In the genomic region with DNA sequence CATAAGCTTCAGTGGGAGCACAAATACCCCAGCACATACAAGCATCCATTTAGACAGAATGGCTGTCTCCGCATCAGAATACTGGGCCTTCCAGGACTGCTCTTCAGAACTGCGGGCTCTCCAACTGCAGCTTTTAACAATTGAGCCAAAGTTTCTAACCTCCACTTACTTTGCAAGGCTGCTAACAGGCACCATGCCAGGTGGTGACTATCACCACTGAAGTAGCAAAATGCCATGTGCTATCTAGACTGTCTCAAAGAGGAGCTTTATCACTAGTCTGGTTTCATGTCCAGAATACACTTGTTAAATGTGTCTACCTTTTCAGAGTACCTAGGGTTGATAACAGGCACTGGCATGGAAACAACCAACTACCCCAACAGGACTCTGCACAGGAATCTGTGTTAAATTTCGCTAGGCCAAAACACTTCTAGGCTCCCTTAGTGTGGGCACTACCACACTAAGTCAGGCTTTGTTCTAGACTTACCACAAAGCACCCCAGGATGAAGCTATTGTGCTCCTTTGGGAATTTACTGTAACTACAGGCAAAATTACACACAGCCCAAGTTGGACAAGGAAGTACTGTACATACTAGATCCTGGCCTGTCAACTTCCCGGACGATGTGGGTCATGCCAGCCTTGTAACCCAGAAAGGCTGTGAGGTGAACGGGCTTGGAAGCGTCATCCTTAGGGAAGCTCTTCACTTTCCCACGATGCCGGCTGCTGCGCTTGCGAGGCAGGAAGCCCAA, we compare ENCODE assay signal across 8 mouse cellular contexts. TPM values are rescaled to one million over a fixed set of nuclear protein-coding genes. Genes with fewer than 3 reads are reported as not detected.
DNase-seq lines count a peak whose midpoint lies in the region; ATAC-seq and TF ChIP-seq lines count a peak whose summit lies in the region.

No protein-coding gene starts in this region.

- no peaks in the 10 kb centered on the region for H3K9me3 ChIP-seq in embryonic facial prominence, embryonic 14.5 days (ENCODE audit: control insufficient read depth, low read length)
- no peaks in the 10 kb centered on the region for H3K9me3 ChIP-seq in limb, embryonic 15.5 days

- no peak for ATAC-seq in cerebellum, adult (ENCODE audit: insufficient number of reproducible peaks, low FRiP score, low TSS enrichment)
- ATAC-seq in embryonic facial prominence, embryonic 14.5 days (ENCODE audit: low read depth): no peak
- ATAC-seq in limb, embryonic 15.5 days (ENCODE audit: insufficient number of reproducible peaks, low FRiP score, low TSS enrichment, low read depth): no peak

- H3K36me3 ChIP-seq in embryonic facial prominence, embryonic 14.5 days (ENCODE audit: control insufficient read depth, insufficient read depth, low read length): peaks cover 54% of the 10 kb centered on the region
- peaks cover 50% of the 10 kb centered on the region for H3K36me3 ChIP-seq in limb, embryonic 15.5 days

- H3K27ac ChIP-seq in cerebellum, adult 2 months (ENCODE audit: insufficient read depth, low read length): no peak overlapping the region
- H3K27ac ChIP-seq in embryonic facial prominence, embryonic 14.5 days (replicated peaks; ENCODE audit: low read depth, low read length): peak overlapping the region; percentile 93
- H3K27ac ChIP-seq in limb, embryonic 15.5 days: peak overlapping the region; percentile 97

- no peak for TF ChIP-seq POLR2A in cerebellum, adult 2 months (IDR thresholded peaks at IDR 0.05; ENCODE audit: borderline replicate concordance, insufficient read depth, low read length)

- WGBS in cerebellum, adult 2 months: 6% methylated on average over 11 of the region's 11 CpGs
- WGBS in embryonic facial prominence, embryonic 14.5 days: 4% methylated on average over 11 of the region's 11 CpGs
- 7% methylated on average over 11 of the region's 11 CpGs for WGBS in limb, embryonic 15.5 days

- H3K4me3 ChIP-seq in cerebellum, adult 2 months (replicated peaks; ENCODE audit: insufficient read depth, low read depth, low read length): peak overlapping the region; percentile 92
- H3K4me3 ChIP-seq in embryonic facial prominence, embryonic 14.5 days (ENCODE audit: low read depth, low read length): peak overlapping the region; percentile 77
- peak overlapping the region; percentile 62 for H3K4me3 ChIP-seq in limb, embryonic 15.5 days

- H3K27me3 ChIP-seq in cerebellum, adult 2 months (ENCODE audit: control insufficient read depth, insufficient read depth, low read length): no peaks in the 10 kb centered on the region
- no peaks in the 10 kb centered on the region for H3K27me3 ChIP-seq in embryonic facial prominence, embryonic 14.5 days (replicated peaks; ENCODE audit: control insufficient read depth, insufficient read depth, low read length)
- no peaks in the 10 kb centered on the region for H3K27me3 ChIP-seq in limb, embryonic 15.5 days

- H3K9ac ChIP-seq in embryonic facial prominence, embryonic 14.5 days (ENCODE audit: low read depth, low read length): peak overlapping the region; percentile 96
- peak overlapping the region; percentile 59 for H3K9ac ChIP-seq in limb, embryonic 15.5 days

- no peak for DNase-seq in cerebellum, adult 2 months
- DNase-seq in 3T3-L1 (ENCODE audit: low read depth, low spot score): peak; percentile 59
- no peak for DNase-seq in embryonic facial prominence, embryonic 14.5 days (ENCODE audit: low spot score)
- peak; percentile 76 for DNase-seq in testis, postnatal 10 days (ENCODE audit: low spot score)
- no peak for DNase-seq in left cerebral cortex, adult 18-20 months (ENCODE audit: low spot score in 2 of 2)
- DNase-seq in frontal cortex, postnatal 36 days (ENCODE audit: low spot score in 2 of 2): no peak

- H3K4me1 ChIP-seq in cerebellum, adult 2 months (ENCODE audit: control insufficient read depth, insufficient read depth, low read length): no peaks in the 10 kb centered on the region
- H3K4me1 ChIP-seq in embryonic facial prominence, embryonic 14.5 days (ENCODE audit: control insufficient read depth, insufficient read depth, low read length): peaks cover 12% of the 10 kb centered on the region; the same call in 1 of the 2 replicates
- H3K4me1 ChIP-seq in limb, embryonic 15.5 days: peaks cover 29% of the 10 kb centered on the region

- TF ChIP-seq CTCF in cerebellum, adult 2 months (IDR thresholded peaks at IDR 0.05; ENCODE audit: borderline replicate concordance, insufficient read depth, low read depth, low read length): no peak

- peak overlapping the region; percentile 80 for H3K4me2 ChIP-seq in embryonic facial prominence, embryonic 14.5 days (ENCODE audit: low read depth, low read length)
- peak overlapping the region; percentile 66 for H3K4me2 ChIP-seq in limb, embryonic 15.5 days

RNA-seq across cellular contexts. Expression of gene Syngr1, which starts 9.2 kb away (rescaled TPM):
- polyA plus RNA-seq in cerebellum, adult 2 months (2012; rRNA removed): 448 and 455 TPM in 2 replicates
- 10.3 and 10.5 TPM in 2 replicates for polyA plus RNA-seq in embryonic facial prominence, embryonic 14.5 days (2014; fragmentation: Nextera tagmentation; extraction: Ambion mirVana)
- 10.4 and 12.0 TPM in 2 replicates for polyA plus RNA-seq in limb, embryonic 15.5 days (2015; fragmentation: Nextera tagmentation; extraction: Ambion mirVana)
- 100 to 1,000 TPM; 421 to 438 TPM for total RNA-seq in left cerebral cortex, adult 18-20 months (2021)

RNA-seq across cellular contexts. Expression of gene Rpl3, which starts 9.7 kb away (rescaled TPM):
- polyA plus RNA-seq in cerebellum, adult 2 months (2012; rRNA removed): 678 and 692 TPM in 2 replicates
- 1,242 and 1,346 TPM in 2 replicates for polyA plus RNA-seq in embryonic facial prominence, embryonic 14.5 days (2014; fragmentation: Nextera tagmentation; extraction: Ambion mirVana)
- 1,003 and 1,080 TPM in 2 replicates for polyA plus RNA-seq in limb, embryonic 15.5 days (2015; fragmentation: Nextera tagmentation; extraction: Ambion mirVana)
- 100 to 1,000 TPM; 526 to 554 TPM for total RNA-seq in left cerebral cortex, adult 18-20 months (2021)

RNA-seq across cellular contexts. Expression of gene Tab1, which starts 51.0 kb away (rescaled TPM):
- polyA plus RNA-seq in cerebellum, adult 2 months (2012; rRNA removed): 50.0 and 50.2 TPM in 2 replicates
- 27.6 and 36.3 TPM in 2 replicates for polyA plus RNA-seq in embryonic facial prominence, embryonic 14.5 days (2014; fragmentation: Nextera tagmentation; extraction: Ambion mirVana)
- 33.8 and 34.7 TPM in 2 replicates for polyA plus RNA-seq in limb, embryonic 15.5 days (2015; fragmentation: Nextera tagmentation; extraction: Ambion mirVana)
- total RNA-seq in left cerebral cortex, adult 18-20 months (2021): 10 to 100 TPM; 23.8 to 25.7 TPM

Comparison
In these comparisons a context has a peak if more than half of its experiments do, and no peak if none do; other contexts are left out.
1. DNase-seq: peak in 3T3-L1 (single experiment) and testis, postnatal 10 days (single experiment); none in cerebellum, adult 2 months (0 of 2), embryonic facial prominence, embryonic 14.5 days (single experiment), left cerebral cortex, adult 18-20 months (0 of 2) and frontal cortex, postnatal 36 days (0 of 2).
2. RNA of gene Syngr1, which starts 9.2 kb away (polyA plus RNA-seq): 448 to 455 TPM in cerebellum, adult 2 months; 10.4 to 12.0 TPM in limb, embryonic 15.5 days and 10.3 to 10.5 TPM in embryonic facial prominence, embryonic 14.5 days; every median in the first group is over 10 times any median in the second.
3. Peak in every context shown above with its lines, with median percentiles within 50 percentile points of each other: H3K4me3 ChIP-seq.